Mouse (Mus musculus) spleen, postnatal 4 days (tissue): Measurements from ENCODE around the gene Cbx4.

Experiments used
- DNase-seq, 2 experiments: peaks; one replicate each; pipeline ENCODE4 v3.0.0; 2022; ENCODE audit warnings: low spot score in 2 of 2

Gene Cbx4

GRCm38 (mm10) chr11:119086144-119086971, at the start of gene Cbx4:
Gene Cbx4 (minus strand): TSS chr11:119086221.
- DNase-seq: peak; percentile 84 to 89

DNA sequence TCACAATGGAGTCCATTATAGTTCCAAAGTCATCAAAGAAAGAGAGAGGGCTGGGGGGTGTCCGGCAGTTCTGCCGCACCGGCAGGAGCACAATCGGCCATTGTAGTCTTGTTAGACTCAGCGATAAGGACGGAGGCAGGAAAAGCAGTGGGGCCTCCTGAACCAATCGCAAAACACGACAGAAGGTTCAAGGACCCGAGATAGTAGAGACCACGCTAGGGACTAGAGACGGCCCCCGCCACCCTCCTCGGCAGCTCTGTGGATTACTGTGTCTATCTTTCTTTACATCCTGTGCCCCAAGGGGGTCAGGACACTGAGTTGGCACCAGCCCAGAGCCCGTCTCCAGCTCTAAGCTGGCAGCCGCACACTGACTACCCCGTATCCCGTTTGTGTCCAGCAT, 48.6 kb upstream of the Cbx4 start:
- DNase-seq: no peak

DNA sequence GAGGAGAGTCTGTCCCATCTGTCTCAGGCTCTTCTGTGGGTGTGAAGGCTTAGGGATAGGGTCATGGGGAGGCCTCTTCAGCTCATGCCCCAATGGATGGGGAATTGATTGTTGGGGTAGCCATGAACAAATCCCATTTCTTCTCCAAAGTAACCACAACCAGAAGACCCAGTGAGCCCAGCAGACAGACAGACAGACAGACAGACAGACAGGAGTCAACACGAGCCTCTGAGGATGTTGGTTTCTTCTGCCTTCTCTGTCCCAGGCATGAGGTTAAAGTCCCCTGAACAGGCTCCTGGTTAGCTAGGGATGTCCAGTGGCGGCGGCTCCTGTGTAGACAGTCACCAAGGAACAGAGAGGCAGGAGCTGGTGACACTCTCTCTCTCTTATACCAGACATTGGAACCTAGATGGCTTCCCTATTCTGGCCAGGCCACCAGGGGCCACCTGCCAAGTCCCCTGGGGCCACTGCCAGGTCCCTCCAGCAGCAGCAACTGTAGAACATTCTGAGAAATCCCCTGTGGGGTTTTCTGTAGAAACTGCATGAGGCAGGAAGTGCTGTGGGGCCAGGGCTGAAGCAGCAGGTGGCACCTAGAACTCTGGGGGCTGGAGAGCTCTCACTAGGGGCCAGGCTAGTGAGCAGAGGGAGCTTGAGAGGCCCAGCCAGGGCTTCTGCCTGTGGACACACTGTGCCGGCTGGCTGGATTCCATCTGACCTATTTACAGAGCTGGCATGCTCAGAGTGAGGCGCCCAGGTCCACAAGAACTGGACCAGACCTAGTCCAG, 47.6 kb upstream of the Cbx4 start:
- DNase-seq: peak; percentile 63 to 75

- DNase-seq: no peak
Measured at GRCm38 (mm10) chr11:119132198-119133035, 46.4 kb upstream of the Cbx4 start.

GRCm38 (mm10) chr11:119130081-119130765, 44.2 kb upstream of the Cbx4 start:
- DNase-seq: no peak

DNA sequence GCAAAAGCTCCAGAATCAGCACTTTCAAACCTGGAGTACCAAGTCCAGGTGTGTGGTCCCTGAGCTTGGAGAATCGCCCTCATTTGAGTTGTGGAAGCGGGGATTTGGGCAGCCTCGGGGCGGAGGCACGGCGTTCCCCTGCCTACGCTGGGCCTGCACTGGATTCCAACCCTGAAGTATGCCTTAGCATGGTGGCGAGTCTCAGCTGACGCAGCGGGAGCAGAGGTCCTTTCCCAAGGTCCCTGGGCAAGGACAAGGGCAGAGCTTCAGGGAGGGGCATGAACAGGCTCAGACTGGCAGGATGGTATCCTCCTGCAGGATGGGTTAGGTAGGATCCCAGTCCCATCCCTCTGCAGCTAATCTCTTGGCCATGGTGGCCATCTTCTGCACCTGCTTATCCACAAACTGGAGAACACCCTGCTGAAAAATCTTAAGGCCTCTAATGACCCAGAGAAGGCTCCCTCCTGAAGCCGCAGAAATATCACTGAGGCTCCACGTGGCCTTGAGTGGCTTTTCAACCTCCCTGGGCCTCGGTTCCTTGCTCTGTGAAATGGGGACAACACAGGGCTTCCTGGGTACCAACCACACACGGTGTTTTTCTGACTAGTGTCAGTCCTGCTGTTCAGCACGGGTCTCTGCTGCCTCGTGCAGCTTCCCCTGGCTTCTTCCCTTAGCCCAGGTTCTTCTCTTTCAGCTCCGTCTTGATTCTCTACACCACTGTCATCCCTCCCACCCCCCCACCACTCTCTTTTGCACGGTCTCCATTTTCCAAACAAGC, 43.4 kb upstream of the Cbx4 start:
- no peak for DNase-seq

DNA sequence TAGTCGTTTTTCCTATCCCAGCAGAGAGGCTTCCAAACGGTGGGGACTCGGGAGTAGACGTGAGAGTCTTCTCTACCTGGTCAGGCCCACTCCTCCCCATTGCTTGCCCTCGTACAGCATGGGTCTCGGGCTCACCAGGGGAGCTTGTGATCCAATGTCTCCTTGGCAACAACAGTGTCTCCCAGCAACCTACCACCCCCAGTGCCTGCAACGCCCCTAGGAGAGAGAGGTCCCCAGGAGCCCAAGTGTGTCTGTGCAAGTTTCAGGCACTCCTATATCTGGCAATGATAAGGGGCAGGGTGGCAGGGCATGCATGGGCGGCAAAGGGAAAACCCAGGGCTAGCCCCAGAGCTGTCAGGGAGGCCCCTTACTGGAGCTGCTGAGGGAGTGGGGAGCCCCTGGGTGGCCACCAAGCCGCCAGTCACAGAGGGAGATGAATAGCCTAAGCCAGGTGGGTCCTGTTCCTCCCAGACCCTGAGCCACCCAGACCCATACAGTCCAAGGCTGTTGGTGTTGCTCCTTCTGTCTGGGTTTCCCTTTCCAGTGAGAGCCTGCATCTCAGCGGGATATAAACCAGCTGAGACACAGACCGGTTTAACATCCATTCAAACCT, 42.8 kb upstream of the Cbx4 start:
- no peak for DNase-seq

- peak in 1 of 2 experiments; percentile 40 for DNase-seq
Measured at GRCm38 (mm10) chr11:119127686-119128473, 41.9 kb upstream of the Cbx4 start.

- no peak for DNase-seq
Measured at GRCm38 (mm10) chr11:119127147-119127546, 41.1 kb upstream of the Cbx4 start.

DNA sequence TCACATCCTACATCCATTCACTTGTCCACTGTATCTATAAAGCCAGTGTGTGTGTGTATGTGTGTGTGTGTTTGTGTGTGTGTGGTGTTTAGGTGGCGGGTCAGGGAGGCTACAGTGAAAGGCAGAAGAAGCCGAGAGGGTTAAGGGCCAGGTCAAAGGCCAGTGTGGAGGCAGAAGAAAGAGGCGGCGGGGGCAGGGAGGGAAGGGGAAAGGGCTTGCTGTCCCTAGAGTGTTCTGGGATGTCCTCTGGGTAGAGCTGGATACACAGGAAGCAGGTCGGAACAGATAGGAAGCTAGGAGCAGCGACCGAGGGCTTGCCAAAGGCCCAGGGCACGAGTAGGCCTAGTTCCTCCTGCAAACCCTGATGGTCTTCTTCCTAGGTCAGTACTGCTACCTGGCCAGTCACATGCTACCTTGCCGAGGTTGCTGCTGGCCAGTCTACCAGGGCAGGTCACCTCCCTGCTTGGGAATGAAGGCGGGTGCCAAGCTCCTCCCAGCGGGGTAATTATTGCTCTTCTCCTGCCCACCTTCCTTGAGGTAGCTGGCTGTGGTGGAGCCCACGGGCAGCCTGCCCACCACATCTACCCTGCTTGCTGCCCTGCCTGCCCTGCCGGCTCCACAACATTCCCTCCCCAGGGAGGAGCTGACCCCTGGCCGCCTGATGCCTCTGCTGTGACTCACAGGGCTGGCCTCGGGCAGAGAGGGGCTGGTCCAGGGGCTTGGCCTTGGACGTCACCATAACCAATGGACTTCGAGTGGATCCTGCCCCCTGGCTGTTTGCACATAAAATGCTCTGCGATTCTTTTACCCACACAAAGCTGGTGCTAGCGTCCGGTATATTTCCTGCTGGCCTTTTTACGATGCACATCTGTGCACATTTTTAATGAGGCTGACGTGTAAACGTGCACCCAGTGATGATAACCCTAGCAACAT, 40.2 kb upstream of the Cbx4 start:
- peak in 1 of 2 experiments; percentile 39 for DNase-seq

GRCm38 (mm10) chr11:119124536-119124935, 38.5 kb upstream of the Cbx4 start:
- no peak for DNase-seq

- no peak for DNase-seq
Measured at GRCm38 (mm10) chr11:119123522-119124319, 37.7 kb upstream of the Cbx4 start.

- DNase-seq: peak in 1 of 2 experiments; percentile 52
Measured at GRCm38 (mm10) chr11:119122396-119122795, 36.4 kb upstream of the Cbx4 start.

GRCm38 (mm10) chr11:119118905-119119304, 32.9 kb upstream of the Cbx4 start:
- DNase-seq: no peak

DNA sequence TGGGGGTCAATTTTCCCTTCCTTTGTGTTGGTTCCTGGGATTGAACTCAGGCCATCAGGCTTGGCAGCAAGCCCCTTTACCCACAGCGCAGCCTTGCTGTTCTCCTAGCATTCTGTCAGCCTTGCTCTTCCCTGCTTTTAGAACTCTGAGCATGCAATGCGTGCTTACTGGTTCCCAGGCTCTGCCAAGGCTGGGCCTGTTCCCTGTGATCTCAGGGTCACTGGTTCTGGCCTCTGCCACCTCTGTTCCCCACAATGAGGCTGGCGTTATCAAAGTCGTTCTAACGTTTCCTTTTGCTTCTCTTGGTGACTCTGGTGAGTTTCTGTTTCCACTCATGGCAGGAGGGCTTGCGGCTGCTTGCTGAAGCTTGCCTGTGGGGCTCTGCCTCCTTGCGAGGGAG, 31.9 kb upstream of the Cbx4 start:
- DNase-seq: no peak

- DNase-seq: no peak
Measured at GRCm38 (mm10) chr11:119116992-119117391, 31.0 kb upstream of the Cbx4 start.

- DNase-seq: no peak
Measured at GRCm38 (mm10) chr11:119112721-119113120, 26.7 kb upstream of the Cbx4 start.
